Mouse (Mus musculus): Measurements from ENCODE around the gene Tmem129. TPM values are rescaled to one million over a fixed set of nuclear protein-coding genes. Genes with fewer than 3 reads are reported as not detected.
A peak's percentile ranks its signal among the peaks of the same experiment; 100 is the strongest.

Tmem129 gene
- total and polyA plus RNA-seq, 2 experiments from 2014 or later = 20.9 to 23.9 TPM

GRCm38 (mm10) chr5:33630615-33631014 lies 27.6 kb downstream of the Tmem129 start:
- Histone ChIP-seq H3K4me2 (ENCODE audit: low read depth) (peak overlapping the region; percentile 89), H3K4me3 (ENCODE audit: low read depth, low read length) (no peak overlapping the region), H3K36me3 (ENCODE audit: insufficient read depth) (no peaks in the 10 kb centered on the region), H3K9ac (peak overlapping the region; percentile 52; the same call in 1 of the 2 replicates), H3K4me1 (ENCODE audit: insufficient read depth) (no peaks in the 10 kb centered on the region; the same call in 1 of the 2 replicates), H3K9me3 (ENCODE audit: low read length) (no peaks in the 10 kb centered on the region), H3K27ac (ENCODE audit: low read depth, low read length) (no peak overlapping the region), H3K27me3 (ENCODE audit: insufficient read depth, low read length) (no peaks in the 10 kb centered on the region)
- DNase-seq (no peak), ATAC-seq (no peak)
- 80% methylated on average over 4 of the region's 4 CpGs for WGBS
- TF ChIP-seq CTCF (IDR thresholded peaks at IDR 0.05; ENCODE audit: low read depth) = no peak

DNA sequence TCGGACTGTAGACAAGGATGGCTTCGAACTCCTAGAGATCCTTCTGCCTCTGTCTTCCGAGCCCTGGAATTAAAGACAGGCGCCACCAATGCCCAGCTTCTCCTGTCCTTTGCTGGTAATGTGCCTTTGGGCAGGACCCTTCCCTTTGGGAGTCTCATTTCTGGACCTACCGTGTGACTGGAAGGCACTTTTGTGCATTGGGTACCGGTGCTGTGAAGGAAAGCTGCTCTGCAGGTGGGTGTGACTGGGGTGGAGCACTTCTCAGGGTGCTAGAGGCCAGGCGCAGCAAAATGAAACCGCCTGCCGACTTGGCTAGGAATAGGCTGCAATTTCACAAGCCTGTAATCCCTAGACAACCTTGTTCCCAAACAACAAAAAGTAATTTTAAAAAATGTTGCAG lies 28.2 kb downstream of the Tmem129 start:
- Histone ChIP-seq H3K9me3 (ENCODE audit: low read length) (no peaks in the 10 kb centered on the region), H3K4me2 (ENCODE audit: low read depth) (peak overlapping the region; percentile 89), H3K27ac (ENCODE audit: low read depth, low read length) (0 out of 2 replicates have a peak overlapping the region, but pooled peaks have one; percentile 24), H3K27me3 (ENCODE audit: insufficient read depth, low read length) (no peaks in the 10 kb centered on the region), H3K36me3 (ENCODE audit: insufficient read depth) (no peaks in the 10 kb centered on the region), H3K4me3 (ENCODE audit: low read depth, low read length) (peak overlapping the region; percentile 77), H3K9ac (peak overlapping the region; percentile 52), H3K4me1 (ENCODE audit: insufficient read depth) (no peaks in the 10 kb centered on the region; the same call in 1 of the 2 replicates)
- ATAC-seq (peak; percentile 5; the same call in 1 of the 2 replicates), DNase-seq (no peak)
- 6% methylated on average over 9 of the region's 9 CpGs for WGBS
- TF ChIP-seq CTCF (IDR thresholded peaks at IDR 0.05; ENCODE audit: low read depth) = no peak

- DNase-seq (peak; percentile 98), ATAC-seq (peak; percentile 99)
- Histone ChIP-seq H3K4me2 (ENCODE audit: low read depth) (peak within 1 kb of the TSS; percentile 89), H3K27ac (ENCODE audit: low read depth, low read length) (peak within 1 kb of the TSS; percentile 79), H3K36me3 (ENCODE audit: insufficient read depth) (no peaks in the 10 kb centered on the region), H3K9ac (peak within 1 kb of the TSS; percentile 73), H3K9me3 (ENCODE audit: low read length) (no peaks in the 10 kb centered on the region), H3K4me1 (ENCODE audit: insufficient read depth) (no peaks in the 10 kb centered on the region; the same call in 1 of the 2 replicates), H3K4me3 (ENCODE audit: low read depth, low read length) (peak within 1 kb of the TSS; percentile 77), H3K27me3 (ENCODE audit: insufficient read depth, low read length) (no peaks in the 10 kb centered on the region)
- peak; percentile 56 for TF ChIP-seq CTCF (IDR thresholded peaks at IDR 0.05; ENCODE audit: low read depth)
- 2% methylated on average over 74 of the region's 99 CpGs for WGBS
These were observed 28.8 kb downstream of the Tmem129 start, which contains the start of the genes Fam53a and Gm9903 for GRCm38 (mm10) chr5:33629301-33629987. Fam53a (minus strand) TSS chr5:33629635. Gm9903 (plus strand) TSS chr5:33629925.

GRCm38 (mm10) chr5:33628820-33629300 lies 29.4 kb downstream of the Tmem129 start:
- under 1% methylated on average over 24 of the region's 24 CpGs for WGBS
- Histone ChIP-seq H3K4me1 (ENCODE audit: insufficient read depth) (no peaks in the 10 kb centered on the region; the same call in 1 of the 2 replicates), H3K27me3 (ENCODE audit: insufficient read depth, low read length) (no peaks in the 10 kb centered on the region), H3K9me3 (ENCODE audit: low read length) (no peaks in the 10 kb centered on the region), H3K27ac (ENCODE audit: low read depth, low read length) (peak overlapping the region; percentile 79), H3K36me3 (ENCODE audit: insufficient read depth) (no peaks in the 10 kb centered on the region), H3K4me2 (ENCODE audit: low read depth) (peak overlapping the region; percentile 89), H3K9ac (peak overlapping the region; percentile 73), H3K4me3 (ENCODE audit: low read depth, low read length) (peak overlapping the region; percentile 77)
- DNase-seq = peak; percentile 55
- peak; percentile 15; the same call in 1 of the 2 replicates for ATAC-seq
- TF ChIP-seq CTCF (IDR thresholded peaks at IDR 0.05; ENCODE audit: low read depth) = no peak

GRCm38 (mm10) chr5:33627968-33628367 lies 30.2 kb downstream of the Tmem129 start:
- H3K27me3 ChIP-seq (ENCODE audit: insufficient read depth, low read length) = no peaks in the 10 kb centered on the region
- no peak for DNase-seq
- H3K27ac ChIP-seq (ENCODE audit: low read depth, low read length) = no peak overlapping the region
- no peak overlapping the region for H3K4me3 ChIP-seq (ENCODE audit: low read depth, low read length)
- no peak overlapping the region for H3K9ac ChIP-seq
- TF ChIP-seq CTCF (IDR thresholded peaks at IDR 0.05; ENCODE audit: low read depth) = no peak
- no peak for ATAC-seq
- no peaks in the 10 kb centered on the region for H3K9me3 ChIP-seq (ENCODE audit: low read length)
- WGBS = 41% methylated on average over 4 of the region's 4 CpGs
- 0 out of 2 replicates have a peak overlapping the region, but pooled peaks have one; percentile 89 for H3K4me2 ChIP-seq (ENCODE audit: low read depth)
- H3K4me1 ChIP-seq (ENCODE audit: insufficient read depth) = no peaks in the 10 kb centered on the region; the same call in 1 of the 2 replicates
- no peaks in the 10 kb centered on the region for H3K36me3 ChIP-seq (ENCODE audit: insufficient read depth)

- no peak for DNase-seq
- H3K4me1 ChIP-seq (ENCODE audit: insufficient read depth) = no peaks in the 10 kb centered on the region
- no peak overlapping the region for H3K27ac ChIP-seq (ENCODE audit: low read depth, low read length)
- H3K9me3 ChIP-seq (ENCODE audit: low read length) = no peaks in the 10 kb centered on the region
- no peak for TF ChIP-seq CTCF (IDR thresholded peaks at IDR 0.05; ENCODE audit: low read depth)
- no peak overlapping the region for H3K9ac ChIP-seq
- H3K27me3 ChIP-seq (ENCODE audit: insufficient read depth, low read length) = no peaks in the 10 kb centered on the region
- ATAC-seq = no peak
- no peak overlapping the region for H3K4me3 ChIP-seq (ENCODE audit: low read depth, low read length)
- H3K4me2 ChIP-seq (ENCODE audit: low read depth) = no peak overlapping the region
- WGBS = 76% methylated on average over 3 of the region's 3 CpGs
- H3K36me3 ChIP-seq (ENCODE audit: insufficient read depth) = no peaks in the 10 kb centered on the region
These were observed 34.5 kb downstream of the Tmem129 start for GRCm38 (mm10) chr5:33623766-33624165.

DNA sequence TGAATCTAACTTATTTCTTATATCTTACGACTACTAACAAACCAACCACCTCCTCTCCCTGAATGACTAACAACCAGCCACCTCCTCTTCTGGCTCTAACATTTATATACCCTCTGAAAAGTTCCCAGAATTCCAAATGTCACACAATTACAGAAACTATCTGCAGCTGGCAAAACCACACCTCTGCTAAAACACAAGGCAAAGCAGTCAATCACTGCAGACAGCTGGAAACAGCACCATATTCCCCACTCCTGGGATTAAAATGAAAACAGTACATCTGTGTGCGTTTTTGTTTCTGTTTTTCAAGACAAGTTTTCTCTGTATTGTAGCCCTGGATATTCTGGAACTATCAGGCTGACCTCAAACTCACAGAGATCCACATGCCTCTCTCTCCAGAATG lies 35.5 kb downstream of the Tmem129 start:
- no peak for TF ChIP-seq CTCF (IDR thresholded peaks at IDR 0.05; ENCODE audit: low read depth)
- Histone ChIP-seq H3K36me3 (ENCODE audit: insufficient read depth) (no peaks in the 10 kb centered on the region), H3K9ac (no peak overlapping the region), H3K4me1 (ENCODE audit: insufficient read depth) (no peaks in the 10 kb centered on the region), H3K9me3 (ENCODE audit: low read length) (no peaks in the 10 kb centered on the region), H3K27ac (ENCODE audit: low read depth, low read length) (no peak overlapping the region), H3K27me3 (ENCODE audit: insufficient read depth, low read length) (no peaks in the 10 kb centered on the region), H3K4me2 (ENCODE audit: low read depth) (no peak overlapping the region), H3K4me3 (ENCODE audit: low read depth, low read length) (no peak overlapping the region)
- WGBS = 94% methylated on average over 2 of the region's 2 CpGs
- ATAC-seq (no peak), DNase-seq (no peak)

All from forebrain, postnatal 0 days (tissue).